Mouse (Mus musculus): Measurements from ENCODE around the gene Naaladl2.

DNA sequence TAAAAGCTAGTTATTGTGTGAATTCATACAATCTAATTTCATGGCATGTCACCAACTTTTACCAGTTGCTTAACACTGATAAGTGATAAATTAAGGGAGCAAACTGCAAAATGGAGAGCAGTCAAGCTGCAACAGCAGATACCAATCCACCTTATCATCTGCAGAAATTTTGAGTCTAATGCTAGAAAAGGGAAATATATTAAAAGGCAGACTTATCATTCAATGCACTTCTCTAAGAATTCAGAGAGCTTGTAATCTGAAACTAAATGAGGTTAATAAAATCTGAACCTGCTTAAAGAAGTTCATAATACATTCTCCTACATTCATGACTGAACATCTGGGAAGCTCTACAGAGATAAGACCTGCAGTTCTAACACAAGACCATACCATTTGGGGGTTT, 480.3 kb downstream of the Naaladl2 start:
- TF ChIP-seq CTCF (IDR thresholded peaks at IDR 0.05; ENCODE audit: control insufficient read depth, insufficient read depth, low read length) (no peak), POLR2A (IDR thresholded peaks at IDR 0.05; ENCODE audit: borderline replicate concordance, control insufficient read depth, low read depth, low read length) (no peak)
